Mouse (Mus musculus) forelimb bud, embryonic 11.5 days (tissue): ENCODE data around the gene Ssbp4.

Source experiments
- DNase-seq: peaks from one replicate; pipeline ENCODE4 v3.0.0-alpha.2; 2012; ENCODE audit warnings: low read depth, low spot score

Gene Ssbp4

GRCm38 (mm10) chr8:70631436-70631835 is 22.8 kb upstream of the Ssbp4 start:
- DNase-seq, result no peak

- no peak for DNase-seq
Observed at GRCm38 (mm10) chr8:70630532-70631381, 22.1 kb upstream of the Ssbp4 start.

DNA sequence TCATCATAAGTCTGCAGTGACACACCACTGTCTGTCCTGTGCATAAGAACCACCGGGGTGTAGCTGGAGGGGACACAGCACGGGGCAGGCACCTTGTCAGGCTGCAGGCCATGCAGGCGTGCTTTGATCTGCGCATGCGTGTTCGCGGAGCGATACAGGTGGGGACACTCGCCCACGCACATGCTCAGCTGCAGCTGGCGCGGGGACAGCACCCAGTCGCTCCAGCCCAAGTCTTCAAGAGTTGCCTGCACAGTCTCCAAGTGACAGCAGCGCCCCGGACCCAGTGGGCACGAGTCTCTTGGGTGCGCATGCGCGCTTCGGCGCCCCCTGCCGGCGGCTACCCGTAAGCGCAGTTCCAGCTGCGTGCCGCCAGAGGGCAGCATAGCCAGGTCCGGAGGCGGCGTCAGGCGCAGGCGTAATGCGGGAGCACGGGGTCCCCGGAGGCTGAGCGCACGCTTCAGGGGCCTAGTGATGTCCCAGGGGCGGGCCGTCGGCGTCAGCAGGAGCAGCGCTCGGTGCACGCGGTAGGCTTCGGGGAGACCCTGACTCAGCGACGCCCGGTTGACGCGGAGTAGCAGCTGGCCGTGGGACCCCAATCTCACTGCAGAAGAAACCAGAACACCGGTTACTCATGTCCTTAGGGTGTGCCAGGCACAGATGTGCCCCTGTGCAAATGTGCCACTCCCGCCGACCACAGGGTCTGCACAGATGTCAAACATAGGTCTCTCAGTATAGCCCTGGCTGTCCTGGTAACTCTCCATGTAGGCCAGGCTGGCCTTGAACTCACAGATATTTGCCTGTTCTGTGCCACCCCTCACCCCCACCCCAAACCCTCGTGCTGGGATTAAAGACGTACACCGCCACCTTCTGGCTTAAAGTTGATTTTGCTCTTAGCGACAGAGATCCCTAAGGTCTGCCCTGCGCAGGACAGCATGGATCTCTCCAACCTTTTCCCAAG is 21.2 kb upstream of the Ssbp4 start:
- DNase-seq, result peak; percentile 93

DNA sequence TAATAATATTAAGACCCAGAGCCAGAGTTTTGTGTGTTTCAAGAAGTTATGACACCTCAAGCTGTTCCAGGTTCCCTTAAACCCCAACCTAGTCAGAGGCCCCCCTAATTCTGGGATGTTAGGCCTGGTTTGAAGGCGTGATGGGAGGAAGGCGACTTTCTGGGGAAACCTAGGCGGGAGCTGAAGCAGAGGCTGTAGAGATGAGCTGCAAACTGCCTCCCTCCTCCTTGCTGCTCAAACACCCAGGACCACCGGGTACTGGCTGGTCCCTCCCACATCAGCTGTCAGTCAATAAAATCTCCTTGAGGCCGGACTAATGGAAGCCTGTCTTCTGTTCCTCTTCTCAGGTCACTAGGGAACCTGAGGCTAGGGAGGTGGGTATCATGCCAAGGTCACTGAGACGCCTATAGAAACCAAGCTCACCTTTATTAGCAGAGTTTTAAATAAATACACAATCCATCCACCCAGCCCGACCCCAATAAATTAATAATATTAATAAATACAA is 20.4 kb upstream of the Ssbp4 start:
- no peak for DNase-seq

- DNase-seq, result no peak
Observed at GRCm38 (mm10) chr8:70627041-70627440, 18.4 kb upstream of the Ssbp4 start.

DNA sequence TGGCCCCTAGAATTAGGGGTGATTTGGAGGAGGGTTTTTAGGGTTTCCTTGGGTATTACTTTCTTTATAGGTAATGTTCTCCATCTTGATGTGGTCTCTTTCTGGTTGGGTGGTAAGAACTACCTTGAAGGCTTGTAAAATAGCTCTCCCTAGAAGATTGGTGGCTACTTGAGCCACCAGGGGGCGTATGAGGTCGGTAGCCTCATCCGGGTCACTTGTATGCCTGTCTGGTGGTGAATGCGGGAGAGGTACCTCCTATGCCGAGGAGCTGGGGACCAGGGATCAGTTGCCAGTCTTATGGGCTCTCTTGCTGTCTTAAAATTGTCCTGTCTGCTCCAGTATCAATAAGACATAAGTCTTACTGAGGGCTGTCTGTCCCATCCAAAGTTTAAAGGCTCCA is 16.4 kb upstream of the Ssbp4 start:
- no peak for DNase-seq

GRCm38 (mm10) chr8:70622220-70622619 is 13.5 kb upstream of the Ssbp4 start:
- no peak for DNase-seq

DNA sequence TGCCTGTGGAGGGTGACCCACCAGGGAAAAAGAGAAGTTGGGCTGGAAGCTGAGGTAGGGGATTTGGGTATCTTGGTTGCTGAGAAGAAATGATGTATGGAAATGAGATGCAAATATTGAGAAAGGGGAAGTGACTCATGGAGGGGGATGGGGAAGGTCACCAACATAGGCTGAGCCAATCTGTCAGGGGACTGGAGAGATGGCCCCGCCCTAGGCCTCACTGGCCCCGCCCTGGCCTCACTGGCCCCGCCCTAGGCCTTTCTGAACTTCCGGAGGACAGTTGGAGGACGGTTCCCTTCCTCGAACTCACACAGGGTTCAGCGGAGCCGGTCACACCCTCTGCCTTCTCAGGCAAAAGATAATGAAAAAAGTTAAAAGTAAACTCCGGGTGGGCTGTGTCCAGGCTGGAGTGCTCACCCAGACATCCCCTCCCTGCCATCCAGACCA is 10.2 kb upstream of the Ssbp4 start:
- DNase-seq, result no peak

DNA sequence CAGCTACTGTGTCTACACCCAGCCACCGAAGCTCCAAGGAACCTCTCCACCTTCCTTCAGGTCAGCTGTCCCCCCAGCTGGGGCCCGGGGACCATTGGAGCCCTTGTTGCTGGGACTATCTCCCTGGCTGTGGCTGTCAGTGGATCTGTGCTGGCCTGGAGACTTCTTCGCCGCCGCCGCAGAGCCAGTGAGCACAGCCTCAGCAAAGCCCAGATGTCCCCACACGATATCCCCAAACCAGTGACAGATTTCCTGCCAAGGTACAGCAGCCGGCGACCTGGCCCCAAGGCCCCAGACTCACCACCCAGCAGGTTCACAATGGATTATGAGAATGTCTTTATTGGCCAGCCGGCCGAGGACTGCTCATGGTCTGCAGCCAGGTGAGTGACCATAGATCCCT is 9.3 kb upstream of the Ssbp4 start:
- DNase-seq, result no peak

GRCm38 (mm10) chr8:70616645-70617044 is 8.0 kb upstream of the Ssbp4 start:
- no peak for DNase-seq

DNA sequence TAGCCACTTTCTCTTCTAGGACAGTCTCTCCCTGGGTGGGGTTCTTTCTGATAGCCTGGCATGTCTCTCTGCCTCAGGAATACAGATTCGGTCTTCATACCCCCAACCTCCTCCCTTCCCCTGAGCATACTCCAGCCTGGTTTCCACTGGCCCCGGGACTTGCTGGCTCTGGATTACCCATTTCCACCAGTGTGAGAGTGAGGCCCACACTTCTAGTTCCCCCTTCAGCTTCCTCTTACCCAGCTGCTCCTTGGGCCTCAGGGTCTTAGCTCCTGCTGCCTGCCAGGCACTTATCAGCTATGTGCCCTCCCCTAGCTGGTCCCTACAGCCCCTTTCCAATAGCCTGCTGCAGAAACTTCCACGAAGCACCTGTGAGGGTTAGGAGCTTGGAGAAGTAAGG is 7.2 kb upstream of the Ssbp4 start, which contains the start of gene Lrrc25:
Gene Lrrc25 (plus strand): TSS at position 262 of the 400 bp plus-strand sequence.
- DNase-seq, result no peak

DNA sequence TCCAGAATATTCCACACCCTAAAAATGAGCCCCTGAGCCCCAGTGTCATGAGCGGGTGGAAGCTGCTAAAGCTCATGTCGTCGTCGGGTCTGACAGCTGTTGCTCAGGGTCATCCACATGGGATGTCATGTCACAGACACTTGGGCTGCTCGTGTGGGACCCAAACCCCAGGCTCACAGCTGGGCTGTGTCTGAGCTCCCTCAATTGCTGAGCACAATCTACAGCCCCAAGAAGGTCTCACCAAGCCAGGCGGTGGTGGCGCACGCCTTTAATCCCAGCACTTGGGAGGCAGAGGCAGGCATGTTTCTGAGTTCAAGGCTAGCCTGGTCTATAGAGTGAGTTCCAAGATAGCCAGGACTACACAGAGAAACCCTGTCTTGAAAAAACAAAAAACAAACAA is 6.6 kb upstream of the Ssbp4 start:
- no peak for DNase-seq

- no peak for DNase-seq
Observed at GRCm38 (mm10) chr8:70614469-70614868, 5.8 kb upstream of the Ssbp4 start.

DNA sequence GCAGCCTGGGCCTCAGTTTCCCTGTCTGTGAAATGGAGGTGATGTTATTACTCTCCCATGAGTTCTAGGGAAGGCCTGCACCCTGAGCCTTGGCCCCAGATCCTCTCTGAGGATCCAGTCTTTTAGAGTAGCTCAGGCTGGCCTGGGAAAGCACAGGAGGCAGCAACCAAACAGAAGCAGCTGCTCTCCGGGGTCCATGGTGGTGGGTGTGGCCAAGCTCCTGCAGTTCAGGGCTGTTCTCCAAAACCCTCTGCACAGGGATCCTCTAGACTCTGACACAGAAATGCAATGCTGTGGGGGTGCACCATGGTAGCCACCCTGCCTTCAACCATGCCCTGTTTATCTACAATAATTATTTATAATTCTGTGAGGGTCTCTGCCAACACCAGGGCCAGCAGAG is 5.1 kb upstream of the Ssbp4 start:
- DNase-seq, result no peak

- peak; percentile 85 for DNase-seq
Observed at GRCm38 (mm10) chr8:70611849-70612248, 3.2 kb upstream of the Ssbp4 start.

DNA sequence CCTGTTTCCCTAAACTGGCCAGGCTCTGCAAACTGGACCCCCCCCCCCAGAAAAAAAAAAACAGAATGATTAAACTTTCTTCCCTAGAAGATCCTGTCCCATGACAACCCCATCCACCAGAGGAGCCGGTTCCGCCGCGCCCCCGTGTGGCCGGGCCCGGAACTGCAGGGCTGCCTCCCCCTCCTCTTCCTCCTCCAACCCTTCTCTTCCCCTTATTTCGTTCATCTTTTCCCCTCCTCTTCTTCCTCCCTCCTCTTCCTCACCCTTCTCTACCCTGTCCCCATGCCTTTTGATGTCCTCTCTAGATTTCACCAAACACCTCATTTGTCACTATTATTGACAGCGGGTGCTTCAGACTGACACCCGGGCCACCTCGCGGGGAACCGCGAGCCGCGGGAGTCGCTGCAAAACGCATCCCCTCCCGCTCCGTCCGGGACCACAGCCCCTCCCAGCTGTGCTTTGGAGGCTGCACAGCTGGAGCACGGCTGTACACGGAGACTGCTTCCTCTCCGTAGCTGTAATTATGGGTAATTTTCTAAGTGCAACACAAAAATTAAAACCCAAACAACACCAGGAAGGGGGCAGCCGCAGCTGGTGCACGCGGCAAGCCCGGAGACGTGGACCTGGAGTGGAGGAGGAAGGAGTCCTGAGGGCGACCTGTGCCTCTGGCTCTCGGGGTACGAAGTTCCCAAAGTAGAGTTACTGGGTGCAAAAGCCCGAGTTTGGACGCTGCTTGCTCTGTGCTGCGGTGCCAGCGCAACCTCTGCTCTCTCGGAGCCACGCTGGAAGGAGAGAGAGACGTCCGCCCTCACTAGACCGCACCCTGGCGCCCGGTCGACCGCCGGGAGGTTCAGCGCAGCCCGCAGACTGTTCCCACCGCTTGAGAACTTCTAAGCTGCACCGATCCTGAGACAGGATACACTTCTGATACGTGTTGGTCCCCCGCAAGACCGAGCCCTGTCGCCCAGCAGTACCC is 2.4 kb upstream of the Ssbp4 start:
- DNase-seq, result no peak

- DNase-seq, result peak; percentile 95
Observed at GRCm38 (mm10) chr8:70609849-70610795, 1.4 kb upstream of the Ssbp4 start.

DNA sequence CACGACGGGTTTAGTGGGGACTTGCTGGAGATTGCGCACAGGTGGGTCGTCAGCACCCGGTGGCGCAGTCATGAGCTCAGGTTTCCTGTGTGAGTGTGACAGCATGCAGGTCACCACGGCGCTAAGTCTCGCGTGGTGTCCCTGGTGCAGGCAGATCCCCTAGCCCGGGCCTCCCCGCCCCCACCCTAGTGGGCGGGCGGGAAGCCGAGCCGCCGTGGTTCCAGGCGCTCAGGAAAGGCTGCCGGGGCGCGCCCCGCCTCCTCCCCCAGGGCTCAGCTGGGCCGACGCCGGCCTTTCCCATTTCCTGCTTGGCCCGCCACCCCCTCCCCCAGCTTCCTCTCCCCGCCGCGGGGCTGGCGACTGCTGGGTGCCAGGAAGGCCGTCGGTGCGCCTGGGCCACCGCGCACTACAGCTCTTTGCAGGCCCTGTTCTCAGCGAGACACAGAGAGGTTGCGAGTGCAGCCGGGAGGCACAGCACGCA is 736 bp upstream of the Ssbp4 start:
- peak; percentile 92 for DNase-seq

DNA sequence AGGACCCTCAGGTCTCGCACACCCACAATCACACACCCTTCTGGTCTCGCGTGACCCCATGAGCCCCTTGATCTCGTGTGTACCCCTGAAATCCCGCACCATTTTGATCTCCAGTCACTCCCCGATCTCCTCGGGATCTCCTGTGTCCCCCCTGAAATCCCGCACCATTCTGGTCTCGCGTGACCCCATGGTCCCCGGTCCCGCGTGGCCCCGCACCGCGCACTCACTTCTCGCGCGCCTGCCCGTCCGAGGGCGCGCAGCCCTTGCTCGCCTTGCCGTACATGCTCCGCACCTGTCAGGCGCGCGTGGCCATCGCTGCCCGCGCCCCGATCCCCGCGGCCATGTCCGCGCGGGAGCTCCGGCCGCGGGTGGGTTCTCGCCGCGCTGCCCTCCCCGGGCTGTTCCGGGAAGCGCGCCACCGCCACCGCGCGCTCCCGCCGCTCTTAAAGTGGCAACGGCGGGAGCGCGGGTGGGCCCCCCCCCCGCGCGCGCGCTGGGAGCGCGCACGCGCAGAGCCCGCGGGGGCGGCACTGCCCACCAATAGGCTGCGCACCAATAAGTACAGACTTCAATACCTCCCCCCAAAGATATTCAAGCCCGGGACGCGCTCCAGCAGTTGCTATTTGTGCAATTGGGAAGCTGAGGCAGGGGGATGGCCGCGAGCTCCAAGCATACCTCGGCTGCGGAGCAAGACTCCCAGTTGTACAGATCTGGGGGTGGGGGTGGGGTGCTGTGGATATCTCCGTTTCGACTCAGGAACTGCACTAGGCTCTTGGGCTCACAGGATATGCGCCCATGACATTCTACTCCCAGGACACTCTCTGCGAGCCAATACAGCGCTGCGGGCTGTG is 549 bp downstream of the Ssbp4 start:
- peak; percentile 68 for DNase-seq
